Mouse (Mus musculus) ES-E14 (cell line): ENCODE results near the gene Hpca. TPM values are rescaled to one million over a fixed set of nuclear protein-coding genes. Genes with fewer than 3 reads are reported as not detected.

Source experiments
- DNase-seq: peaks from one replicate; pipeline ENCODE4 v3.0.0-alpha.2; 2013; ENCODE audit warnings: low read depth, low spot score
- H3K27ac ChIP-seq: 2 replicates; pipeline ENCODE4 v1.5.1; 2012; ENCODE audit warnings: low read depth, mild to moderate bottlenecking, low read length, moderate library complexity, mixed read lengths; ENCODE audit not compliant: poor library complexity, insufficient read depth, severe bottlenecking
- H3K36me3 ChIP-seq: 2 replicates; pipeline ENCODE4 v1.6.1; 2012; ENCODE audit warnings: mild to moderate bottlenecking, low read length, moderate library complexity, mixed read lengths; ENCODE audit not compliant: control insufficient read depth, poor library complexity, insufficient read depth, severe bottlenecking
- H3K4me1 ChIP-seq, 2 experiments: fragments of 150-350 bp in 1 of 2; sonication (generic) in 1 of 2; 2 replicates each; pipeline ENCODE4 v1.6.1; 2012; ENCODE audit warnings: low read length in 2 of 2, mild to moderate bottlenecking in 1 of 2, mixed read lengths in 1 of 2; ENCODE audit not compliant: control insufficient read depth in 2 of 2, insufficient read depth in 2 of 2, poor library complexity in 1 of 2
- H3K4me3 ChIP-seq, 2 experiments: fragments of 150-350 bp in 1 of 2; sonication (generic) in 1 of 2; 2 replicates each; pipeline ENCODE4 v1.5.1; 2012; ENCODE audit warnings: low read length in 2 of 2, low read depth in 1 of 2, mild to moderate bottlenecking in 1 of 2, mixed read lengths in 1 of 2; ENCODE audit not compliant: insufficient read depth in 1 of 2, poor library complexity in 1 of 2, severe bottlenecking in 1 of 2
- H3K9ac ChIP-seq: 2 replicates; pipeline ENCODE4 v1.6.1; 2012; ENCODE audit warnings: low read depth, mild to moderate bottlenecking, low read length, mixed read lengths; ENCODE audit not compliant: poor library complexity, insufficient read depth, severe bottlenecking
- H3K9me3 ChIP-seq: fragments of 150-350 bp; sonication (generic); 2 replicates; pipeline ENCODE4 v1.6.1; 2012; ENCODE audit warnings: low read depth, mild to moderate bottlenecking, low read length; ENCODE audit not compliant: control insufficient read depth, insufficient read depth
- CHD2 ChIP-seq: IDR thresholded peaks from 2 replicates; pipeline ENCODE4 v1.6.1; 2014; ENCODE audit warnings: mild to moderate bottlenecking, low read depth, low read length, inconsistent platforms
- HCFC1 ChIP-seq: IDR thresholded peaks from 2 replicates; pipeline ENCODE4 v1.6.1; 2012; ENCODE audit warnings: low read length, inconsistent platforms, borderline replicate concordance; ENCODE audit not compliant: insufficient read depth
- MAFK ChIP-seq: IDR thresholded peaks from 2 replicates; pipeline ENCODE4 v1.6.1; 2014; ENCODE audit warnings: mild to moderate bottlenecking, low read depth, low read length, inconsistent platforms; ENCODE audit not compliant: insufficient read depth
- ZC3H11A ChIP-seq: IDR thresholded peaks from 2 replicates; pipeline ENCODE4 v1.6.1; 2012; ENCODE audit warnings: low read depth, mild to moderate bottlenecking, inconsistent platforms, low read length, borderline replicate concordance
- ZNF384 ChIP-seq: IDR thresholded peaks from 2 replicates; pipeline ENCODE4 v1.6.1; 2012; ENCODE audit warnings: low read depth, low read length, inconsistent platforms
- in situ Hi-C, 2 experiments: fragments of 600-800 bp; cut with MboI; formaldehyde crosslinking; loops; one replicate each; pipeline ENCODE4 v1.15.1; 2025; ENCODE audit warnings: low sequenced_read_pairs in 2 of 2, inconsistent platforms in 1 of 2; ENCODE audit not compliant: unreplicated experiment in 2 of 2
- total RNA-seq: library from RNA; depleted of rRNA; stranded (reverse); fragments of 300-350 nt; gene quantifications from 2 replicates; pipeline ENCODE4 v1.2.3, GENCODE M21; 2012

Gene Hpca
- total RNA-seq, 1 experiment = 4.4 TPM

GRCm38 (mm10) chr4:129130755-129131303 lies 9.0 kb upstream of the Hpca start:
- in situ Hi-C loops = no loop called here
- H3K9ac ChIP-seq = peak overlapping the region; percentile 46; the same call in 1 of the 2 replicates
- no peak overlapping the region; the same call in 1 of the 2 replicates for H3K27ac ChIP-seq
- H3K36me3 ChIP-seq = no peaks in the 10 kb centered on the region
- no peaks in the 10 kb centered on the region for H3K9me3 ChIP-seq
- DNase-seq = peak; percentile 82
- H3K4me3 ChIP-seq = peak overlapping the region; percentile 37 to 69
- peaks cover 0 to 21% of the 10 kb centered on the region in 2 experiments; a peak in 3 of 4 replicates for H3K4me1 ChIP-seq
- TF ChIP-seq HCFC1 (no peak), ZNF384 (peak; percentile 53), MAFK (no peak)

GRCm38 (mm10) chr4:129130149-129130548 lies 8.3 kb upstream of the Hpca start:
- H3K9ac ChIP-seq = peak overlapping the region; percentile 24; the same call in 1 of the 2 replicates
- in situ Hi-C loops = no loop called here

GRCm38 (mm10) chr4:129129387-129129786 lies 7.6 kb upstream of the Hpca start:
- Histone ChIP-seq H3K9me3 (no peaks in the 10 kb centered on the region), H3K4me1 (peaks cover 0 to 31% of the 10 kb centered on the region in 2 experiments; a peak in 3 of 4 replicates), H3K27ac (no peak overlapping the region), H3K36me3 (no peaks in the 10 kb centered on the region), H3K9ac (no peak overlapping the region), H3K4me3 (no peak overlapping the region)
- no peak for TF ChIP-seq ZC3H11A
- peak; percentile 80; the same call in 1 of the 2 replicates for TF ChIP-seq MAFK
- DNase-seq = no peak
- in situ Hi-C loops = no loop called here

More at GRCm38 (mm10) chr4:129130149-129130548, 8.3 kb upstream of the Hpca start:
- Histone ChIP-seq H3K4me3 (peak overlapping the region; percentile 33 to 69), H3K27ac (peak overlapping the region; percentile 66; the same call in 1 of the 2 replicates), H3K9me3 (no peaks in the 10 kb centered on the region), H3K4me1 (peaks cover 0 to 28% of the 10 kb centered on the region in 2 experiments; a peak in 3 of 4 replicates), H3K36me3 (no peaks in the 10 kb centered on the region)
- no peak for TF ChIP-seq MAFK
- TF ChIP-seq ZNF384 = peak; percentile 53; the same call in 1 of the 2 replicates
- DNase-seq = peak; percentile 57

- Histone ChIP-seq H3K9ac (no peak overlapping the region), H3K4me1 (peaks cover 0 to 31% of the 10 kb centered on the region in 2 experiments; a peak in 3 of 4 replicates), H3K27ac (no peak overlapping the region), H3K9me3 (no peaks in the 10 kb centered on the region), H3K36me3 (no peaks in the 10 kb centered on the region), H3K4me3 (no peak overlapping the region)
- DNase-seq = no peak
- TF ChIP-seq CHD2 = no peak
- TF ChIP-seq ZC3H11A = no peak
- no peak for TF ChIP-seq MAFK
- TF ChIP-seq HCFC1 = no peak
- TF ChIP-seq ZNF384 = no peak
- in situ Hi-C loops = no loop called here
Observed at GRCm38 (mm10) chr4:129128582-129129338, 6.9 kb upstream of the Hpca start.
